Mouse (Mus musculus) kidney, adult 2 months (tissue): ENCODE results near the gene Ccser1.

Experiments
- CTCF ChIP-seq: fragments of 200-500 bp; conservative IDR thresholded peaks from 2 replicates; pipeline ENCODE4 v1.5.1; 2011; ENCODE audit warnings: low read depth, mild to moderate bottlenecking, control low read depth, low read length, moderate library complexity, mixed read lengths; ENCODE audit not compliant: insufficient read depth, insufficient read length
- POLR2A ChIP-seq: fragments of 200-500 bp; IDR thresholded peaks from one replicate; pipeline ENCODE4 v1.6.1; 2011; ENCODE audit warnings: low read depth, low read length, control low read depth

GRCm38 (mm10) chr6:61522108-61522507, 342.0 kb downstream of the Ccser1 start:
- TF ChIP-seq POLR2A (no peak), CTCF (no peak)
